Mouse (Mus musculus) cortical plate, adult 2 months (tissue): ENCODE results near the gene Ndufaf8.

Source experiments
- CTCF ChIP-seq: fragments of 200-500 bp; IDR thresholded peaks from 2 replicates; pipeline ENCODE4 v1.5.1; 2011; ENCODE audit warnings: mild to moderate bottlenecking, control low read depth, low read length; ENCODE audit not compliant: insufficient read depth; ENCODE audit errors: extremely low read depth
- POLR2A ChIP-seq: fragments of 200-500 bp; IDR thresholded peaks from 2 replicates; pipeline ENCODE4 v1.6.1; 2011; ENCODE audit warnings: mild to moderate bottlenecking, low read length, control low read depth; ENCODE audit not compliant: insufficient read depth; ENCODE audit errors: extremely low read depth

- TF ChIP-seq CTCF (peak; percentile 37; the same call in 1 of the 2 replicates), POLR2A (no peak)
Measured at GRCm38 (mm10) chr11:120142601-120143051, 43.9 kb downstream of the Ndufaf8 start.
